Mouse (Mus musculus): ENCODE results near the gene Sh3tc1.

- TF ChIP-seq CTCF (conservative IDR thresholded peaks at IDR 0.05; ENCODE audit: low read length): no peak
- no peak for TF ChIP-seq POU5F1 (IDR thresholded peaks at IDR 0.05; ENCODE audit: borderline replicate concordance, low read length)
These were observed 21.0 kb downstream of the Sh3tc1 start for GRCm38 (mm10) chr5:35718817-35719216.

Measured in E14TG2a.4 (cell line).